ENCODE assay signal across 19 mouse cellular contexts in the genomic region with DNA sequence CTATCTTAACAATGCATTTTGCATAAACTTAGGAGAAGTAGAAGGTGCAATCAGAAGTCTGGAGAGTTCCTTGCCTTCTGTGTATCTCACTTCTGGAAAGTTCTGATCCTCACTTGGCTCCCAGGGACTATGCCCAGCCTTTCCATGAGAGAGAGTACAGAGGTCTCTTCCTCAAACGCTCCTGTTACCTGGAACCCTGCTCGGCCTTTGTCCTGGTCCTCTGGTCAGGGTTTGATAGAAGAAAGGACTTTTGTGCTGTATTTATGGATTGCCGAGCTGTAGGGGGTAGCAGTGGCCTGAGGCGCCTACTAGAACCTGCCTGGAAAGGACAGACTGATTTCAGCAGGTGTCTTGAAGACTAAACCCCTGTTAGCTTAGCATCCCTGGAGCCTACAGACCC. TPM values are rescaled to one million over a fixed set of nuclear protein-coding genes. Genes with fewer than 3 reads are reported as not detected.
"Had no signal": no experiment of that assay in that cellular context is flagged by ENCODE, and none has a peak within 500 bp of the region (broad histone marks: within the 10 kb centered on the region; RNA-seq: fewer than 3 reads in every experiment).

No protein-coding gene starts in this region.

- H3K27me3 ChIP-seq: limb, embryonic 15.5 days; neural tube, embryonic 12.5 days had no signal

- DNase-seq: layer of hippocampus, adult 9-11 months; layer of hippocampus, postnatal 36 days; lung, adult 2 months; lung, postnatal 4 days; midbrain, embryonic 14.5 days; retina, postnatal 1 day; right cerebral cortex, postnatal 4 days; spleen, adult 18-20 months; thymus, adult 18-20 months; thymus, postnatal 14 days had no signal

- H3K36me3 ChIP-seq: limb, embryonic 15.5 days; midbrain, embryonic 10.5 days; neural tube, embryonic 12.5 days had no signal

- H3K27ac ChIP-seq: limb, embryonic 15.5 days; liver, embryonic 14.5 days; midbrain, embryonic 10.5 days; neural tube, embryonic 12.5 days had no signal

- H3K4me3 ChIP-seq: limb, embryonic 15.5 days; midbrain, embryonic 10.5 days; neural tube, embryonic 12.5 days had no signal

- H3K4me2 ChIP-seq: limb, embryonic 15.5 days; neural tube, embryonic 12.5 days had no signal

- ATAC-seq: hindbrain, embryonic 16.5 days; inflammation-experienced regulatory T-cells, adult 6 months; lung, postnatal 0 days had no signal

- H3K4me1 ChIP-seq: limb, embryonic 15.5 days; midbrain, embryonic 10.5 days; neural tube, embryonic 12.5 days had no signal

- H3K9me3 ChIP-seq: limb, embryonic 15.5 days; neural tube, embryonic 12.5 days had no signal

- H3K9ac ChIP-seq: limb, embryonic 15.5 days; liver, embryonic 14.5 days; neural tube, embryonic 12.5 days had no signal

RNA-seq across cellular contexts. Expression of a gene that starts 55.9 kb away (rescaled TPM):
- total RNA-seq: megakaryocyte, adult 5-6 weeks; monocyte, adult 5-6 weeks had no signal
